Mouse (Mus musculus) midbrain, embryonic 10.5 days (tissue): ENCODE results near the gene Ryr3. TPM values are rescaled to one million over a fixed set of nuclear protein-coding genes. Genes with fewer than 3 reads are reported as not detected.

Experiments used
- DNase-seq: peaks from one replicate; pipeline ENCODE4 v3.0.0-alpha.2; 2017; ENCODE audit warnings: low spot score
- H3K27ac ChIP-seq: fragments of 300-500 bp; sonication (generic); replicated peaks from 2 replicates; pipeline ENCODE4 v1.5.1; 2016; ENCODE audit warnings: mild to moderate bottlenecking
- H3K27me3 ChIP-seq: fragments of 300-500 bp; sonication (generic); 2 replicates; pipeline ENCODE4 v1.6.1; 2016; ENCODE audit warnings: low read depth, mild to moderate bottlenecking; ENCODE audit not compliant: poor library complexity, severe bottlenecking
- H3K36me3 ChIP-seq: fragments of 300-500 bp; sonication (generic); 2 replicates; pipeline ENCODE4 v1.6.1; 2016; ENCODE audit warnings: mild to moderate bottlenecking, moderate library complexity
- H3K4me1 ChIP-seq: fragments of 300-500 bp; sonication (generic); 2 replicates; pipeline ENCODE4 v1.6.1; 2016
- H3K4me3 ChIP-seq: fragments of 300-500 bp; sonication (generic); 2 replicates; pipeline ENCODE4 v1.5.1; 2016; ENCODE audit warnings: mild to moderate bottlenecking, moderate library complexity
- H3K9me3 ChIP-seq: fragments of 300-500 bp; sonication (generic); replicated peaks from 2 replicates; pipeline ENCODE4 v1.6.1; 2016; ENCODE audit warnings: mild to moderate bottlenecking
- WGBS: fragments of 180-500 bp; shearing (Covaris S2); methylation state at CpG from one replicate; pipeline ENCODE4 v1.1.7; 2016; 5-methylcytosine and 5-hydroxymethylcytosine counted together
- polyA plus RNA-seq: library from polyadenylated mRNA; unstranded; fragments of >200 nt; fragmentation: Nextera tagmentation; extraction: Ambion mirVana; gene quantifications from 2 replicates; pipeline ENCODE4 v1.2.1, GENCODE M21; 2016

Gene Ryr3
- polyA plus RNA-seq, 1 experiment from 2014 or later, result 1.0 TPM

DNA sequence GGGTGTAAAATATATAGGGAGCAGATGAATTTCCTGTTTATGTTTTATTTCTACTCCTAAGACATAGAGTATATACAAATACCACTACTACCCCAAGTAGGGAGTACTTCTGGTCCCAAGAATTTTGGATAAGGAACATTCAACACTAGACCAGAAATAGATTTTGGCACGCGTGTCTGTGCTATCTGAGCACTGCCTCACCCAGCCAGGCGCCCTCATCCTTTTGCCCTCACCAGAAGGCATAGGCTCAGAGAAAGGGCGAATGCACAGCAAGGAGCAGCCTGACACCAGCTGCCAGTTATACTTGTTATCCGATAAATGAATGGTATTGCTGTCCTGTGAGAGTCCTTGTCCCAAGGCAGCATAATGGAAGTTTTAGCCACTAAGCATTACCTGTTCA lies 579.7 kb downstream of the Ryr3 start:
- DNase-seq, result no peak
- Histone ChIP-seq H3K4me3 (no peak overlapping the region), H3K27me3 (no peaks in the 10 kb centered on the region), H3K36me3 (0 out of 2 replicates have a peak, but pooled peaks cover 3% of the 10 kb centered on the region), H3K9me3 (no peaks in the 10 kb centered on the region), H3K4me1 (peaks cover 4% of the 10 kb centered on the region), H3K27ac (no peak overlapping the region)
- 92% methylated on average over 5 of the region's 5 CpGs for WGBS

DNA sequence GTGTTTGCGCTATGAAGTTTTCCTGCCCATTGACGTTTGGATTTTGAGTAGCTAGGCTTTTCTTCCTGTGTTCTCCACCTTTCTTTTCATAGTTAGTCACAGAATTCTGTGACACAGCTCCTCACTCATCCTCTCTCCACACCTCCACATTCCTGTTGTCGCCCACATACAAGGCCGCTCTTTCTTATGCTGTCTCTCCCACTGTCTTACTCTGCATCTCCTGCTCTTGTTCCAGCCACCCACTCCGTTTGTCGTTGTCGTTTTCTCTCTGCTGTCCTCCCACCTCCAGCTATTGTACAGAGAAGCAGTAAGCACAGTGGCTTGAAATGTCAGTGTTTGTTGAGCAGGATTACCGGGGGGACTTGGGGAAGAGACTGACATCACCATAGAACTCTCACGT lies 584.4 kb downstream of the Ryr3 start:
- WGBS, result 91% methylated on average over 9 of the region's 9 CpGs
- H3K9me3 ChIP-seq, result no peaks in the 10 kb centered on the region
- no peak for DNase-seq

DNA sequence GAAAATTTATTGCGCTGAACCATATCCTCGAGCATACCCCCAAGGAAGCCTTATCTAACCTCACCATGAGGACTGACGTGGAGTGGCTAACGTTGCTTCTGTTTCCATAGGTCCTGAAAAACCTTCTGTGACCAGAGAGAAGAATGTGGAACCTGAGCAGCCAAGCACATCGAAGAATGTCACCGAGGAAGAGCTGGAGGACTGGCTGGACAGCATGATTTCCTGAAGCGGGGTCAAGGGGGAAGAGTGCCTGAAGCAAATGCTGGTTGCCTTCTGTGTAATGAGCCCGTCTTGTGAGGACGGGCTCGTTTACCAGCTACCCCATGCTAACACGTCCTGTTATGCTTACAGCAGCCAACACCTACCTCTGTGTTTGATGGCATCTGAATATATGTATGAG lies 586.2 kb downstream of the Ryr3 start:
- Histone ChIP-seq H3K27me3 (no peaks in the 10 kb centered on the region), H3K9me3 (no peaks in the 10 kb centered on the region), H3K36me3 (peaks cover 13% of the 10 kb centered on the region; the same call in 1 of the 2 replicates), H3K4me3 (no peak overlapping the region), H3K27ac (no peak overlapping the region), H3K4me1 (no peaks in the 10 kb centered on the region)
- 79% methylated on average over 11 of the region's 11 CpGs for WGBS
- no peak for DNase-seq

More for the DNA sequence above, 584.4 kb downstream of the Ryr3 start:
- no peak overlapping the region for H3K27ac ChIP-seq
- H3K4me3 ChIP-seq, result no peak overlapping the region
- H3K27me3 ChIP-seq, result no peaks in the 10 kb centered on the region
- peaks cover 13% of the 10 kb centered on the region; the same call in 1 of the 2 replicates for H3K36me3 ChIP-seq
- no peaks in the 10 kb centered on the region for H3K4me1 ChIP-seq

DNA sequence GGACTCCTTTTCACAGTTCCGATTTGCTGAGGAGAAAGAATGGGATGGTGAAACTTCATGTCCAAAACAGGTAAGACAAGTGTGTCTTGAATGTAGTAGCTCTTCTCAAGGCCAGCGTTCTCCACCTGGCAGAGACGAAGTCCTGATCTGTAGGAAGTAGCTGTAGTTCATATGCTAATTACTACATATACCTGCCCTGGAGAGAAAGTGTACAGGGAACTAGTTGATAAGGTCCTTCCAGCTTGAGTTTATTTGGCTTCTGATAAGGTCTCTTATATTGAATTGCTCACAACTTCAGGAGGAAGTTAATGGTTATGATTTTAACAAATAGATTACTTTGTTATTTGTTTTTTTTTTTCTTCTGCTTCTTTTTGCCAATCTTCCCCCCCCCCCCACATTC lies 591.7 kb downstream of the Ryr3 start:
- WGBS, result 94% methylated on average over 3 of the region's 3 CpGs
- Histone ChIP-seq H3K4me1 (no peaks in the 10 kb centered on the region), H3K27me3 (no peaks in the 10 kb centered on the region), H3K27ac (no peak overlapping the region), H3K4me3 (no peak overlapping the region), H3K36me3 (no peaks in the 10 kb centered on the region), H3K9me3 (no peaks in the 10 kb centered on the region)
- no peak for DNase-seq

DNA sequence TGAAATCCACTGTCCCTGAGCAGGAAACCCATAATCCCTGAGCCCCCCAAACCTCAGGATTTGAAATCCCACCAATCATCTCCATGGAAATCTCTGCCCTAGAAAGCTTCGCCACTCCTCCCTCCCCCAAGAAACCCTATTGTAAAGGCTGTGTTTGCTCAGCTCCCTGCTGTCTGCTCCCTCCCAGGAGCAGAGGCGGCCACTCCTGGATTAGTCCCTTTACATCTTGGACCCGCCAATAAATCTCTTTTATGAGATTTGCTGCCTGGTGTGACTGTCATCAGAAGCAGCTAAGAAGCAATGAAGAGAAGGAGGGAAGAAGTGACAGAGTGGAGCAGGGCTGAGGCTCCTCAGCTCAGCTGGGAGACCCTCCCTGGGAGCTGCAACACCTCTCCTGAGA lies 599.7 kb downstream of the Ryr3 start:
- Histone ChIP-seq H3K4me3 (no peak overlapping the region), H3K36me3 (no peaks in the 10 kb centered on the region), H3K27ac (peak overlapping the region; percentile 59), H3K27me3 (no peaks in the 10 kb centered on the region), H3K9me3 (no peaks in the 10 kb centered on the region), H3K4me1 (peaks cover 14% of the 10 kb centered on the region)
- WGBS, result 10% methylated on average over 3 of the region's 3 CpGs
- peak; percentile 32 for DNase-seq

DNA sequence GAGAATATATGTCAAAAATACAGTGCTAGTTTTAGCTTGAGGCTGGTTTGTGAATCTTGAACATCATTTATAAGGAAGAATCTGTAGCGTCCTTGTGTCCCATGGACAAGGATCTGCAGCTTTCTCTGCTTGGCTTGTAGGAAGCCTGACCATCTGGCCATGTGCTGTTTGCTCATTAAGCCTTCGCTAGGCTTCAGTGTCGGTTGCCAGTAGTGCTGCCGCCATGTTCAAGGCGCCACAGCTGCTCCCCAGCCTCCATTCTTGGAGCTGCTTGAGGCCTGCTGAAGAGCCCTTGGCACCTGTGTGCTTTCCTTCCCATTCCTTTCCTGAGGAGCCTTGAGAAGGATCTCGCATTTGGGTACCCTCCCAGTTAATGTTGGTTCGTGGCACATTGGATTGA lies 602.5 kb downstream of the Ryr3 start:
- WGBS, result 89% methylated on average over 7 of the region's 7 CpGs
- peaks cover 14% of the 10 kb centered on the region for H3K4me1 ChIP-seq

DNA sequence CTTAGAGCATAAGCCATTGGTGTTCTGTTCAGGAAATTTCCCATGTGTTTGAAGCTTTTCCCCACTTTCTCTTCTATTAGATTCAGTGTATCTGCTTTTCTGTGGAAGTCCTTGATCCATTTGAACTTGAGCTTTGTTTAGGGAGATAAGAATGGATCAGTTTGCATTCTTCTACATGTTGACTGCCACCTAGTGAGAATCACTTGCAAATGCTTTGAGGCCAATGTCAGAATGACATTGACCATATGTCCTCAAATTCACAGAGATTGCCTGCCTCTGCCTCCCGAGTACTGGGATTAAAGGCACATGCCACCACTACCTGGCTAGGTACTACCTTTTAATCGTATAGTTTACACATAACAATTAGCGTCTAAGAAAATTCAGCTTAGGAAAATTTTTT lies 604.3 kb downstream of the Ryr3 start:
- 83% methylated on average over 3 of the region's 3 CpGs for WGBS

More for the DNA sequence above, 602.5 kb downstream of the Ryr3 start:
- no peaks in the 10 kb centered on the region for H3K9me3 ChIP-seq
- no peak overlapping the region for H3K4me3 ChIP-seq
- no peak overlapping the region for H3K27ac ChIP-seq
- no peaks in the 10 kb centered on the region for H3K36me3 ChIP-seq
- no peak for DNase-seq
- H3K27me3 ChIP-seq, result no peaks in the 10 kb centered on the region

DNA sequence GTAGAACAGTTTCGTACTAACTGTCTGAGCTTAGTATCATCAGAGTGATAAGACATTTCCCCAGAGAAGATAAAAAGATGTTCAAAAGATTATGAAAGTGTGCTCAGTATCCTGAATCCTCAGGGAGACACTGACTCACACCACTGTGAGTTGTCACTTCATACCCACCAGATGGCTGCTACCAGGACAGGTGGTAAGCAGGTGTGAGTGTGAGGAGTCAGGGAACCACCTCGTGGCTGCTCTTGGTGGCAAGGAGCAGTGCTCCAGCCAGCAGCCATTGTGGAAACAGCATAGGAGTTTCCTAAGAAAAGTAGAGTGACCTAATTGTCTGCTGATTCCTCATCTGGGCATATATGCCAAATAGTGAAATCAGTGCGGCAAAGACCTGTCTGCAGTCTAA lies 610.4 kb downstream of the Ryr3 start:
- Histone ChIP-seq H3K9me3 (no peaks in the 10 kb centered on the region), H3K4me1 (peaks cover 3% of the 10 kb centered on the region; the same call in 1 of the 2 replicates), H3K27ac (no peak overlapping the region), H3K4me3 (no peak overlapping the region), H3K36me3 (no peaks in the 10 kb centered on the region), H3K27me3 (no peaks in the 10 kb centered on the region)
- 89% methylated on average over 3 of the region's 3 CpGs for WGBS
- DNase-seq, result no peak

More for the DNA sequence above, 604.3 kb downstream of the Ryr3 start:
- H3K4me3 ChIP-seq, result no peak overlapping the region
- H3K27me3 ChIP-seq, result no peaks in the 10 kb centered on the region
- H3K27ac ChIP-seq, result no peak overlapping the region
- no peaks in the 10 kb centered on the region for H3K9me3 ChIP-seq
- no peak for DNase-seq
- H3K4me1 ChIP-seq, result peaks cover 7% of the 10 kb centered on the region
- H3K36me3 ChIP-seq, result no peaks in the 10 kb centered on the region

DNA sequence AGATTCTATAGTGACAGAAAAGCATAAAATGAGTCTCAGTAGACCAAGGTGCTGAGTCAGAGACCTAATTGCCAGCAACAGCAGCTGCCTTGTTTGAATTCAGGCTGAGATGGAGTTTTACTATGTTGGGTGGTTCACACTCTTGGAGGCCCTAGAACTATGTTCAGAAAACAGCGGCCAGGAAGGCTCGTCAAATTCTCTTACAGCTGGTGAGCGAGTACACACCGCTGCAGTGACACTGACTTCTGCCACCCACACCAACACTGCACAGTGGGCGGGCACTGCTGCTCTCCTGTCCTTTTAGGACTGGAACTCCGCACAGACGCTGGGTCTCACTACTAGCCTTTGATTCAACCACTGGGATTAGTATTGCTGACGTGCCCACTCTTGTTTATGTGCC lies 614.4 kb downstream of the Ryr3 start:
- Histone ChIP-seq H3K27ac (no peak overlapping the region), H3K27me3 (no peaks in the 10 kb centered on the region), H3K36me3 (no peaks in the 10 kb centered on the region), H3K9me3 (no peaks in the 10 kb centered on the region), H3K4me1 (peaks cover 7% of the 10 kb centered on the region; the same call in 1 of the 2 replicates), H3K4me3 (no peak overlapping the region)
- DNase-seq, result no peak
- WGBS, result 83% methylated on average over 8 of the region's 8 CpGs

DNA sequence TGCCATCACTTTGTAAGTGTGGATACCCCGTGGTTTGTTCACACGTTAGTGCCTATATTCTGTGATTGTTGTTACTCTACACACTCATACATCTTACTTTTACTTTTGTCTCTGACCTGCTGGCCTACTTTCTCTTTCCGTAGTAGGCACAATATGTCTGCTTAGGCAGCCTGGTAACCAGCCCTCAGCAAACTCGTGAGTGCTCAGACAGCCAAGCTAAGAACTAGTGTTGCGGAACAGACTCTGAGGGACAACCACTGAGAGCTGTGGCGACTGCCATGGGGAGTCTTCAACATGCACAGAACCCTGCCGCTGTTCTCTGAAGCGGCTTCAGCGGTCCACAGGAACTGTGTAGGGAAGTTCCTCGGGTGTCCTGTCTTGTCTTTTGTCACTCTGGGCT lies 616.7 kb downstream of the Ryr3 start:
- Histone ChIP-seq H3K4me1 (peaks cover 7% of the 10 kb centered on the region; the same call in 1 of the 2 replicates), H3K4me3 (no peak overlapping the region), H3K36me3 (no peaks in the 10 kb centered on the region), H3K27me3 (no peaks in the 10 kb centered on the region), H3K27ac (no peak overlapping the region), H3K9me3 (no peaks in the 10 kb centered on the region)
- DNase-seq, result no peak
- 50% methylated on average over 10 of the region's 10 CpGs for WGBS

DNA sequence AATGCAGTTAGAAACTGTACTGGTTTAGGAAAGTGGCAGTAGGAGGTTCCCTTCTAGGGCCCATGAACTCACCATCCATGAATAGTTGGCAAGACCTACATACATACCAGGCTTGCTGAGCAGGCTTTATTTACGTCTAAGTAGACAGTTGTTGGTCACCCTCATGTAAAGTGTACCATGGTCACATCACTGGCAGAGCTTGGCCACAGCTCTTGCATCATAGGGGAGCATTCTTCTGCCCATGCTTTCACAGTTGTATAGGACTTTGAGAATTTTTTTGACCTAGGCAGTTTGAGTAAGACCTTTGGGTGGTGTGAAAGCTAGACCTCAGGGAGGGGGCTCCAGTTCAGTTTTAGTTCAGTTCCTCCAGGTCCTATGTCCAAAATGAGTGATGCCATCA lies 619.8 kb downstream of the Ryr3 start:
- DNase-seq, result no peak
- WGBS, result 92% methylated on average over 1 of the region's 1 CpGs
- Histone ChIP-seq H3K4me1 (0 out of 2 replicates have a peak, but pooled peaks cover 4% of the 10 kb centered on the region), H3K27ac (no peak overlapping the region), H3K9me3 (no peaks in the 10 kb centered on the region), H3K36me3 (no peaks in the 10 kb centered on the region), H3K27me3 (no peaks in the 10 kb centered on the region), H3K4me3 (no peak overlapping the region)

DNA sequence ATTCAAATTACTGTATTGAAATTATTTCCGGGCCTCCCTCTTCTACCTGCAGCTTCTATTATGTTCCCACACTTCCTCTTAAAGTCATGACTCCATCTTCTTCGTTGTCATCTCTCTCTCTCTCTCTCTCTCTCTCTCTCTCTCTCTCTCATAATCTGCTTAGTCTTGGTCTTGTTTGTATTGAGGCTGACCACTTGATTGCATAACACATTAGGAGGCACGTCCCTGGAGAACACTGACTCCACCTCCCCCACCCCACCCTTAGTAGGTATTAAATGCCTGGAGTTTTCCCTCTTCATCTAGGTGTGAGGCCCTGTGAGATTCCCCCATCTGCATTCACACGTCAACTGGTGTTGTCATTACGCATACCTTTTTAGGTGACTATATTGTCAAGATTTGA lies 620.5 kb downstream of the Ryr3 start:
- no peak overlapping the region for H3K4me3 ChIP-seq
- no peaks in the 10 kb centered on the region for H3K9me3 ChIP-seq
- no peak for DNase-seq
- no peak overlapping the region for H3K27ac ChIP-seq
- H3K4me1 ChIP-seq, result peaks cover 8% of the 10 kb centered on the region
- H3K36me3 ChIP-seq, result no peaks in the 10 kb centered on the region
- H3K27me3 ChIP-seq, result no peaks in the 10 kb centered on the region
- 67% methylated on average over 5 of the region's 5 CpGs for WGBS

DNA sequence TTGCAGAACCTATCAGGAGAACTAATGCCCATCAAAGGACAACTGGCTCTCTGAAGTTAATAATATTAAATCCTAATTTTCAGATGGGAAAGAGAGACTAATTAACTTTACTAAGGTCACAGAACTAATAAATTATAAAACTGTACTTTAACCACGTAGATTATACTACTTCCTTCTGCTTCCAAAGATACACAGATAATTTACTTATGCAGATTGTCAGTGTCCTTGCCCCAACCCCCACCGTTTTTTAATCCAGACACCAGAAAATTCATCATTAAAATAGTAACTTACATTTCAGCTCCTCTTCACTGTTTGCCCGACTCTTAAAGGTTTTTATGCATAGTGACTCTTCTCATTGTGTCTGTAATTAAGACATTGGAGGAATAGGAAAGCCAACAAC lies 621.1 kb downstream of the Ryr3 start:
- peaks cover 10% of the 10 kb centered on the region for H3K4me1 ChIP-seq
- DNase-seq, result no peak
- H3K27me3 ChIP-seq, result no peaks in the 10 kb centered on the region
- H3K4me3 ChIP-seq, result no peak overlapping the region
- H3K36me3 ChIP-seq, result no peaks in the 10 kb centered on the region
- H3K27ac ChIP-seq, result no peak overlapping the region
- no peaks in the 10 kb centered on the region for H3K9me3 ChIP-seq
- 85% methylated on average over 3 of the region's 3 CpGs for WGBS

DNA sequence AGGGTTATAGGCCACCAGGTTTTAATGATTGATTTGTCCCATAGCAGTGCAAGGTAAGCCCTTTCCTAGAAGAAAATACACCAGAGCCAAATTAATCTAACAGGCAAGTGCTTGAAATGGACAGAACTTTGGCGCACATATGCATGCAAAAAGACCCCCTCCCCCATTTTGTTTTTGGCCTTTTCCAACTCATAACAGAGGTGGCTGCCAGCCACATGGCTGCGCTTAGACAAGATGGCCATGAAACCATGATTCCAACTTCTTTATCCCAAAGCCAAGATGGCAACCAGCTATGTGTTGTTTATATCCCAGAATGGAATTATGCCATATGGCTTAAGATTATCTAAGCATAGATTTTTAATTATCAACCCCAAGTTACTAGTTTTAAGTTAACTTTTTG lies 623.1 kb downstream of the Ryr3 start:
- DNase-seq, result no peak
- H3K27me3 ChIP-seq, result no peaks in the 10 kb centered on the region

More for the DNA sequence above, 623.1 kb downstream of the Ryr3 start:
- Histone ChIP-seq H3K9me3 (no peaks in the 10 kb centered on the region), H3K4me3 (no peak overlapping the region), H3K36me3 (no peaks in the 10 kb centered on the region), H3K27ac (no peak overlapping the region), H3K4me1 (peaks cover 5% of the 10 kb centered on the region)
- 92% methylated on average over 2 of the region's 2 CpGs for WGBS
